Mouse (Mus musculus) right cerebral cortex, postnatal 14 days (tissue): ENCODE data around the gene Psmd7.
"Not testable (repeated sequence)": the region's sequence is repeated elsewhere in the genome, so short reads cannot be mapped to it uniquely, and the experiment has no call there.

Source experiments
- DNase-seq: peaks from one replicate; pipeline ENCODE4 v3.0.0; 2022

Gene Psmd7

GRCm38 (mm10) chr8:107587995-107588780, at the start of gene Psmd7:
TSS of gene Psmd7 (minus strand) at chr8:107588464.
- DNase-seq: peak; percentile 92

GRCm38 (mm10) chr8:107633734-107634133, 45.5 kb upstream of the Psmd7 start:
- no peak for DNase-seq

GRCm38 (mm10) chr8:107629701-107630100, 41.4 kb upstream of the Psmd7 start:
- DNase-seq: no peak

DNA sequence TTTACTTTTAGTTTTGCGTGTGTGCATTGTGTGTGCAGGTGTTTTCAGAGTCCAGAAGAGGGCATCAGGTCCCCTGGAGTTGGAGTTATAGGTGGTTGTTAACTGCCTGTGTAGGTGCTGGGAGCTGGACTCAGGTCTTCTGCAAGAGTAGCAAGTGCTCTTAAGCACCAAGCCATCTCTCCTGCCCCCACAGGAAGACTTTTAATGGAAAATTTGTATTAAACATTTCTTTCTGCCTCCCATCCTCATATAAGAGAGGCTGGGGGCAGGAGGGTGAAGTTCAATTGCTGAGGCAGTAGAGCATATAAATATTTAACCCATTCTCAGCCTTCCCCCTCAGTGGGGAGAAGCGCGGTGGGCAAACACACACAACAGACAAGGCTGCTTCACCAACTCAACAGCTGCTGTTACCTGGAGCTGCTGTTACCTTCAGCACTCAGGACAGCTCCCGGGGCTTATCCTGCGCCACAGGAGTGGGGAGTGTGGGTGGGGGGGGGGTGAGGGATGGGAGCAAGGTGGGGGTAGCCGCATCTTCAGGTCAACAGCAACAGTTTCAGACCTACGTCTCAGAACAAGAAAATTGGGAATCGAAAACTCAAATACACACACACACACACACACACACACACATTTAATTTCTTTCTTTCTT, 40.4 kb upstream of the Psmd7 start:
- no peak for DNase-seq

DNA sequence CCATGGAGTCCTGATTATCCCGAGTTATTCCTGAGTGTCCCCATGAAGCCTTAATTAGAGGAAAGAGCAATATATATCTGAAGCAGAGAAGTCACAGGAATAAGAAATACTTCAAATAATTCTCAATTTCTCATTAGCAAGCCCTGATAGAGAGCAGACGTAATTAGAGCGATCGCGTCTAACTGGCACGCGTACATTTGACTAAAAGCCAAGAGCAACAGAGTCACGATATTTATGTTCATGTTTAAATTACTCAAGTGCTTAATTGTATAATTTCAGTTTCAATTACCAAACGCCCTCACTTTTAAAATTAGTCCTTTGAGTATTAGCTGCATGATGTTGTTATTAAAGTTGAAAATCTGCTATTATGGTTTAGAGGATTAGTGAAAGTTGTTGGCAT, 39.6 kb upstream of the Psmd7 start:
- no peak for DNase-seq

DNA sequence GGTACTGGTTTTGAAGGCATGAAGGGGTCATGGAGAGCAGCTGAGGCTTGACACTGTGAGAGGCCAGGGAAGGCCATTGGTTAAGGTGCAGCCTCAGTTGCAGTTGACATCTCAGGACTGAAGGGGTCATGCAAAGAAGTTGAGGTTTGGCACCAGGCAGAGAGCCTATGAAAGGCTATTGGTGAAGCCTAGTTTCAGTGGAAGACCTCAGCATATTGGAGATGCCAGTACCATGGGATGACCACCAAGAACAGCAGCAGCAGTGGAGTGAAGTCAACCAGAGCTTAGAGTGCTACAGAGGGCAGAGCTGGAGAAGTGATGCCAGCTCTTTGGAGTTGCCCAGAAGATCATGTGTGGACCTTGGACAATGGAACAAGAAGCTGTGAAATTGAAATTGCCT, 36.0 kb upstream of the Psmd7 start:
- not testable (repeated sequence) for DNase-seq

DNA sequence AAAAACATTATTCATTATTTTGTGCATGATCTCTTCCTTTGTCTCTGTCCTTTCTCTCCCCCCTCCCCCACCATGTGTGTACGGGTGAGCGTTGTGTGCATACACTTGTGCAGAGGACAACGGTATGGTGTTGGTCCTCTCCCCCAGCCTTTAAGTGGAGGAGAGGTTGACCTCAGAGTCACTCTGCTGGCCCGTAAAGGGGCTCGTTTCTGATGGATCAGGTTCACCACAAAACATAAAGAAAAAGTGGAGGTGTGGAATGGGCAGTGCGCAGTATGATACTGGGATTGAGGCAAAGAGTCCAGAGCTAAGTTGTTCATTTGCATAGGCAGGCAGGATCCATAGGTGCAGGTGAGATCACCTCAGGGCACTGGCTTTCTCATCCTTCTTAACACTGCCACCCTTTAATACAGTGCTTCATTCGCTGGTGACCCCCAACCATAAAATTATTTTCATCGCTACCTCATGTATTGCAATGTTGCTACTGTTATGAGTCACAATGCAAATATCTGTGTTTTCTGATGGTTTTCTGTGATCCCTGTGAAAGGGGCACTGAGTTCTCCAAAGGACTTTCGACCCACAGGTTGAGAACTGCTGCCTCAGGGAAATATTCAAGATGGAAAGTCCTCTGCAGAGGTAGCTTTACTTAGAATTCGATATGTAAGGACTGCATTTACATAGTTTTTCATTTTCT, 33.8 kb upstream of the Psmd7 start:
- DNase-seq: no peak

- DNase-seq: no peak
These were observed 32.9 kb upstream of the Psmd7 start for GRCm38 (mm10) chr8:107621136-107621535.

- DNase-seq: no peak
These were observed 30.2 kb upstream of the Psmd7 start for GRCm38 (mm10) chr8:107618499-107618898.

DNA sequence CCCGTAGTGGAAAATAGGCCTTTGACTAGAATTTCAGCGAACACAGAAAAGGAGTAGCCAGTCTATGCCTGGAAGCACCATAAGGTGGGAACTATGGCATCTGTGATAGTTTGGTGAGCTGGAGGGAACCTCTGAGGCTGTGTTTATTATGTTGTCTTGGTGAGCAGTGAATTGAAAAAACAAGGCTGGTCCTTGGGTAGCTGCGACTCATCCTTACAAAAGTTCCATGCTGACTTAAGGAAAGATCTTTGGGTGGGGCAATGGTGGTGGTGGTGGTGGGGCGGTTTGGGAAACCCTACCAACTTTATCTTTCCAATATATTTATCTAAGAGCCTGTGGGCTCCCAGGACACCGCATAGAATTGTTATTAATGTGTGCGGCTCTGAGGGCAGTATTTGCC, 25.1 kb upstream of the Psmd7 start:
- no peak for DNase-seq

- DNase-seq: no peak
These were observed 22.6 kb upstream of the Psmd7 start for GRCm38 (mm10) chr8:107610845-107611244.

- no peak for DNase-seq
These were observed 20.5 kb upstream of the Psmd7 start for GRCm38 (mm10) chr8:107608751-107609150.

GRCm38 (mm10) chr8:107603026-107603425, 14.8 kb upstream of the Psmd7 start:
- peak; percentile 83 for DNase-seq

DNA sequence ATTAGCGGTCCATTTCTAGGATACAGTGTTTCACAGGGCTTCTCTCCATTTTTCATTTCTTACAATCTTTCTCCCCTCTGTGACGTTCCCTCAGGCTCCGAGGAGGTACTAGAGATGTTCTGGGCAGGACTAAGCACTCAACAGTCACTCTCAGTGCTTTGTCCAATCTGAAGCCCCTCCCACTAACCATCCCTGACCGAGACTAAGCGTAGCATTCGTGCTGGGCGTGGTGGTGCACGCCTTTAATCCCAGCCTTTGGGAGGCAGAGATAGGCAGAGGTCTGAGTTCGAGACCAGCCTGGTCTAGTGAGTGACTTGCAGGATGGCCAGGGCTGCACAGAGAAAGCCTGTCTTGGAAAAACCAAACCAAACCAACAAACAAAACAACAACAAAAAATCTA, 11.4 kb upstream of the Psmd7 start:
- no peak for DNase-seq

GRCm38 (mm10) chr8:107597731-107598130, 9.5 kb upstream of the Psmd7 start:
- no peak for DNase-seq

DNA sequence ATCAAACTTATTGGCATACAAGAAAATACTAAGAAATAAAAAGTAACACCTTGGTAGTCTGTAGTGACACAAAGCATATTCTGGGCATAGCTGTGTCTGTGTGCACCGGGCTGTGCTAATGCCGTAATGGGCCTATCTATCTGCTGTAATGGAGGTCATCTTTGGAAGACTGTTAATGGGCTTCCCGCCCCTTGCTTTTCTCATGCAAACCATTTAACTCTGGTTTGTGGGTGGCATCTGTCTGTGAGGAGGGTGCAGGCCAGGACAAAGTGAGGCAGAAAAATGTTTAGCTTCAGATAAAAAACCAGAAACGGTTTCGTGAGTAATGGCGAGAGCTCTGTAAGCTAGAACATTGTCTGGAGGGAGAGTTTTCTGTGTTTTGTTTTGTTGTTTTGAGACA, 6.6 kb upstream of the Psmd7 start:
- DNase-seq: no peak

GRCm38 (mm10) chr8:107593967-107594729, 5.9 kb upstream of the Psmd7 start:
- DNase-seq: no peak

- no peak for DNase-seq
These were observed 752 bp downstream of the Psmd7 start for GRCm38 (mm10) chr8:107587429-107587994.

DNA sequence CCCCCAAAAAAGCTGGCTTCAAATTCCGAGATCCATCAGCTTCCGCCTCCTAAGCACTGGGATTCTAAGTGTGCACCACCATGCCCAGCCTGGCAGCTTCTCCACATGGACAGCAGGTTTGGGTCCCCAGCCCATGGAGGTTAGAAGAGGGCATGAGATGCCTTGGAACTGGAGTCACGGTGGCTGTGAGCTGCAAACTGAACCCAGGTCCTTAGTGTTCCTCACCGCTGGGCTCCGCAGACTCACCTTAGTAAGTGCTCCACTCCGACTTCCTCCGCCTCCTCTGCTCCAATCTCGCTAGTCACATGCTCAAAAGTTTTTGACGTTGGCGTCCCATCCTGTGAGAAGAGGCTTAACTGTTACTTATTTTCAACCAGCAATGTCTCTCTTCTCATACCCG, 6.1 kb downstream of the Psmd7 start:
- DNase-seq: no peak

- no peak for DNase-seq
These were observed 6.7 kb downstream of the Psmd7 start for GRCm38 (mm10) chr8:107581536-107581935.

DNA sequence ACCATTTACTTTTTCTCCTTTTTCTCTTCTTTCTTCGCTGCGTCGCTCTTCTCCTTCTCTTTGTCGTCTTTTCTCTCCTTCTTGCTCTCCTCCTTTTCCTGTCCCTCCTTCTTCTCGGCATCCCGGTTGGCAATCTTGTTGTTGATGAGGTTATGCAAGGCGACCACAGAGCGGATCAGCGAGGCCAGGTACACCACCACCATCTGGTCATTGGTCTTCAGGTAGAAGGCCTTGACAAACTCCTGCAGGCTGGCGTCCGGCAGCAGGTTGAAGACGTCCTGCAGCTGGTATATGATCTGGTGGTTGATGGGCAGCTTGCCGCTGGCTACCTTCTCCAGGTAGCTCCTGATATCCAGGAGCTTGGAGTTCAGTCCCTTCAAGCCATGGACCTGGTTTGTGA, 7.4 kb downstream of the Psmd7 start:
- DNase-seq: no peak

- DNase-seq: no peak
These were observed 9.7 kb downstream of the Psmd7 start for GRCm38 (mm10) chr8:107578541-107578940.

- DNase-seq: no peak
These were observed 10.1 kb downstream of the Psmd7 start for GRCm38 (mm10) chr8:107578132-107578531.
